Comparison of ENCODE assay signal across 28 mouse cellular contexts in genomic region chr10:92308643-92309042, GRCm38 (mm10).
A peak's percentile ranks its signal among the peaks of the same experiment; 100 is the strongest.
DNase-seq lines count a peak whose midpoint lies in the region; TF ChIP-seq lines count a peak whose summit lies in the region.
"Had no signal": no experiment of that assay in that cellular context is flagged by ENCODE, and none has a peak within 500 bp of the region (broad histone marks: within the 10 kb centered on the region; RNA-seq: fewer than 3 reads in every experiment).

No protein-coding gene starts in this region.

- no peak for TF ChIP-seq CTCF in C2C12 (IDR thresholded peaks at IDR 0.05; ENCODE audit: control insufficient read depth, insufficient read depth, insufficient read length)
- no peak for TF ChIP-seq CTCF in kidney, adult 2 months (conservative IDR thresholded peaks at IDR 0.05; ENCODE audit: insufficient read depth, insufficient read length, low read depth, low read length)

- no peaks in the 10 kb centered on the region for H3K79me2 ChIP-seq in C2C12 (ENCODE audit: control insufficient read depth, insufficient read depth)

- intact Hi-C loops in heart, postnatal 14 days (cut with DNase I) = loop anchor here (1.0 to 10.0 kb wide), 3 partner anchors 344 to 1034 kb away; no protein-coding TSS in a partner anchor

- H3K79me3 ChIP-seq in C2C12 (ENCODE audit: low read depth) = no peaks in the 10 kb centered on the region

- H3K27ac ChIP-seq in kidney, adult 2 months (ENCODE audit: insufficient read depth, low read depth, low read length) = no peak overlapping the region
- H3K27ac ChIP-seq: embryonic facial prominence, embryonic 13.5 days; forebrain, embryonic 10.5 days; heart, embryonic 13.5 days; hindbrain, embryonic 13.5 days; limb, embryonic 10.5 days; limb, embryonic 15.5 days; liver, embryonic 15.5 days; midbrain, embryonic 10.5 days; midbrain, embryonic 15.5 days; stomach, postnatal 0 days had no signal

- peaks cover 2% of the 10 kb centered on the region; the same call in 1 of the 2 replicates for H3K4me1 ChIP-seq in kidney, adult 2 months (ENCODE audit: control insufficient read depth, insufficient read depth, low read length)
- H3K4me1 ChIP-seq: embryonic facial prominence, embryonic 13.5 days; heart, embryonic 13.5 days; hindbrain, embryonic 13.5 days; limb, embryonic 10.5 days; limb, embryonic 15.5 days; liver, embryonic 15.5 days; midbrain, embryonic 10.5 days; midbrain, embryonic 15.5 days had no signal

- H3K4me3 ChIP-seq in C2C12 (ENCODE audit: insufficient read depth, poor library complexity, severe bottlenecking) = no peak overlapping the region
- no peak overlapping the region for H3K4me3 ChIP-seq in kidney, adult 2 months (ENCODE audit: insufficient read depth, low read depth, low read length)
- H3K4me3 ChIP-seq: embryonic facial prominence, embryonic 13.5 days; forebrain, embryonic 10.5 days; heart, embryonic 13.5 days; hindbrain, embryonic 13.5 days; limb, embryonic 10.5 days; limb, embryonic 15.5 days; liver, embryonic 15.5 days; midbrain, embryonic 10.5 days; midbrain, embryonic 15.5 days had no signal

- H3K36me3 ChIP-seq in C2C12 (ENCODE audit: control insufficient read depth, insufficient read depth) = no peaks in the 10 kb centered on the region
- no peaks in the 10 kb centered on the region for H3K36me3 ChIP-seq in kidney, adult 2 months (ENCODE audit: control insufficient read depth, insufficient read depth, low read length)
- H3K36me3 ChIP-seq: embryonic facial prominence, embryonic 13.5 days; forebrain, embryonic 10.5 days; G1E; heart, embryonic 13.5 days; hindbrain, embryonic 13.5 days; limb, embryonic 10.5 days; limb, embryonic 15.5 days; liver, embryonic 15.5 days; midbrain, embryonic 10.5 days; midbrain, embryonic 15.5 days had no signal

- H3ac ChIP-seq in C2C12 (ENCODE audit: control insufficient read depth, insufficient read length, low read depth) = no peak overlapping the region

- DNase-seq in heart, adult 11 months = peak; percentile 88
- DNase-seq in heart, postnatal 14 days = no peak
- peak; percentile 7 to 10 for DNase-seq in lung, adult 18-20 months
- no peak for DNase-seq in lung, postnatal 10 days
- peak; percentile 51 for DNase-seq in 3T3-L1 (ENCODE audit: low read depth, low spot score)
- no peak for DNase-seq in retina, postnatal 1 day
- no peak for DNase-seq in kidney, adult 2 months
- DNase-seq: adrenal gland, postnatal 14 days; cerebellum, adult 11-12 months; cerebellum, adult 9-11 months; heart, postnatal 36 days; kidney, postnatal 10 days; layer of hippocampus, adult 9-11 months; right cerebral cortex, adult 18-20 months; thymus, adult 18-20 months; thymus, postnatal 25 days had no signal

- TF ChIP-seq POLR2A in kidney, adult 2 months (IDR thresholded peaks at IDR 0.05; ENCODE audit: low read depth, low read length) = no peak

- no peaks in the 10 kb centered on the region for H3K27me3 ChIP-seq in C2C12 (ENCODE audit: control insufficient read depth, insufficient read depth, insufficient read length)
- no peaks in the 10 kb centered on the region for H3K27me3 ChIP-seq in kidney, adult 2 months (replicated peaks; ENCODE audit: control insufficient read depth, insufficient read depth, low read length)
- H3K27me3 ChIP-seq: embryonic facial prominence, embryonic 13.5 days; heart, embryonic 13.5 days; hindbrain, embryonic 13.5 days; limb, embryonic 15.5 days; liver, embryonic 15.5 days; midbrain, embryonic 15.5 days had no signal

- WGBS in kidney, adult 2 months = 73% methylated on average over 3 of the region's 3 CpGs

TF ChIP-seq in C2C12, 6 proteins besides CTCF, POLR2A, EP300 and RAD21:
- TF ChIP-seq CEBPB (IDR thresholded peaks at IDR 0.05; ENCODE audit: low read depth) = peak; percentile 84
- no peak for TF ChIP-seq MAX (IDR thresholded peaks at IDR 0.05)
TF ChIP-seq in C2C12: peak in this region for 1.

Comparison
In these comparisons a context has a peak if more than half of its experiments do, and no peak if none do; other contexts are left out.
1. DNase-seq: peak in heart, adult 11 months (single experiment), lung, adult 18-20 months (2 of 2) and 3T3-L1 (single experiment); none in heart, postnatal 14 days (0 of 2), lung, postnatal 10 days (single experiment), retina, postnatal 1 day (single experiment) and kidney, adult 2 months (single experiment).